Mouse (Mus musculus): Measurements from ENCODE around the gene Tmem179b. TPM values are rescaled to one million over a fixed set of nuclear protein-coding genes. Genes with fewer than 3 reads are reported as not detected.
A peak's percentile ranks its signal among the peaks of the same experiment; 100 is the strongest.

The Tmem179b gene
- polyA plus RNA-seq, 1 experiment from 2014 or later = 32.1 TPM

- 38% methylated on average over 1 of the region's 1 CpGs for whole genome bisulfite sequencing
- no peak overlapping the region for H3K9ac ChIP-seq (ENCODE audit: low read depth, low read length)
- no peak for ATAC-seq
- no peaks in the 10 kb centered on the region for H3K9me3 ChIP-seq (ENCODE audit: control insufficient read depth, low read length)
- H3K4me3 ChIP-seq (ENCODE audit: low read length) = no peak overlapping the region
- peaks cover 12% of the 10 kb centered on the region for H3K36me3 ChIP-seq (ENCODE audit: control insufficient read depth, insufficient read depth, low read length)
- no peak overlapping the region for H3K4me2 ChIP-seq (ENCODE audit: low read length)
- H3K4me1 ChIP-seq (ENCODE audit: control insufficient read depth, insufficient read depth, low read depth, low read length) = peaks cover 14% of the 10 kb centered on the region
- H3K27ac ChIP-seq (ENCODE audit: low read depth, low read length) = peak overlapping the region; percentile 55
- no peaks in the 10 kb centered on the region for H3K27me3 ChIP-seq (replicated peaks; ENCODE audit: control insufficient read depth, insufficient read depth, low read length)
Observed at GRCm38 (mm10) chr19:8789171-8789570, 14.9 kb upstream of the Tmem179b start.

- peaks cover 14% of the 10 kb centered on the region for H3K4me1 ChIP-seq (ENCODE audit: control insufficient read depth, insufficient read depth, low read depth, low read length)
- no peak for ATAC-seq
Observed at GRCm38 (mm10) chr19:8788521-8788920, 14.3 kb upstream of the Tmem179b start.

GRCm38 (mm10) chr19:8786008-8786781 is 11.9 kb upstream of the Tmem179b start, which contains the start of gene Taf6l:
Gene Taf6l (minus strand): TSS chr19:8786417.
- no peaks in the 10 kb centered on the region for H3K27me3 ChIP-seq (replicated peaks; ENCODE audit: control insufficient read depth, insufficient read depth, low read length)
- peak within 1 kb of the TSS; percentile 83 for H3K4me3 ChIP-seq (ENCODE audit: low read length)
- peak within 1 kb of the TSS; percentile 76 for H3K9ac ChIP-seq (ENCODE audit: low read depth, low read length)
- H3K27ac ChIP-seq (ENCODE audit: low read depth, low read length) = peak within 1 kb of the TSS; percentile 89
- H3K4me2 ChIP-seq (ENCODE audit: low read length) = peak within 1 kb of the TSS; percentile 82
- H3K36me3 ChIP-seq (ENCODE audit: control insufficient read depth, insufficient read depth, low read length) = peaks cover 18% of the 10 kb centered on the region
- ATAC-seq = peak; percentile 99
- no peaks in the 10 kb centered on the region for H3K9me3 ChIP-seq (ENCODE audit: control insufficient read depth, low read length)
- peaks cover 14% of the 10 kb centered on the region for H3K4me1 ChIP-seq (ENCODE audit: control insufficient read depth, insufficient read depth, low read depth, low read length)
- WGBS = 0% methylated on average over 31 of the region's 32 CpGs

More at GRCm38 (mm10) chr19:8788521-8788920, 14.3 kb upstream of the Tmem179b start:
- Histone ChIP-seq H3K9ac (ENCODE audit: low read depth, low read length) (0 out of 2 replicates have a peak overlapping the region, but pooled peaks have one; percentile 9), H3K36me3 (ENCODE audit: control insufficient read depth, insufficient read depth, low read length) (peaks cover 7% of the 10 kb centered on the region), H3K27me3 (replicated peaks; ENCODE audit: control insufficient read depth, insufficient read depth, low read length) (no peaks in the 10 kb centered on the region), H3K4me2 (ENCODE audit: low read length) (no peak overlapping the region), H3K4me3 (ENCODE audit: low read length) (no peak overlapping the region), H3K27ac (ENCODE audit: low read depth, low read length) (peak overlapping the region; percentile 55; the same call in 1 of the 2 replicates), H3K9me3 (ENCODE audit: control insufficient read depth, low read length) (no peaks in the 10 kb centered on the region)
- WGBS = 22% methylated on average over 3 of the region's 3 CpGs

- H3K9ac ChIP-seq (ENCODE audit: low read depth, low read length) = peak overlapping the region; percentile 93
- H3K9me3 ChIP-seq (ENCODE audit: control insufficient read depth, low read length) = no peaks in the 10 kb centered on the region
- 7% methylated on average over 20 of the region's 20 CpGs for WGBS
- H3K36me3 ChIP-seq (ENCODE audit: control insufficient read depth, insufficient read depth, low read length) = peaks cover 16% of the 10 kb centered on the region
- no peaks in the 10 kb centered on the region for H3K27me3 ChIP-seq (replicated peaks; ENCODE audit: control insufficient read depth, insufficient read depth, low read length)
- H3K4me3 ChIP-seq (ENCODE audit: low read length) = peak overlapping the region; percentile 70
- H3K4me1 ChIP-seq (ENCODE audit: control insufficient read depth, insufficient read depth, low read depth, low read length) = peaks cover 30% of the 10 kb centered on the region
- peak overlapping the region; percentile 97 for H3K27ac ChIP-seq (ENCODE audit: low read depth, low read length)
- H3K4me2 ChIP-seq (ENCODE audit: low read length) = peak overlapping the region; percentile 99
- no peak; the same call in 1 of the 2 replicates for ATAC-seq
Observed at GRCm38 (mm10) chr19:8774951-8775421, 719 bp upstream of the Tmem179b start.

- whole genome bisulfite sequencing = 57% methylated on average over 6 of the region's 6 CpGs
- Histone ChIP-seq H3K27ac (ENCODE audit: low read depth, low read length) (no peak overlapping the region), H3K9me3 (ENCODE audit: control insufficient read depth, low read length) (no peaks in the 10 kb centered on the region), H3K4me3 (ENCODE audit: low read length) (peak overlapping the region; percentile 70), H3K4me1 (ENCODE audit: control insufficient read depth, insufficient read depth, low read depth, low read length) (peaks cover 30% of the 10 kb centered on the region), H3K36me3 (ENCODE audit: control insufficient read depth, insufficient read depth, low read length) (peaks cover 22% of the 10 kb centered on the region), H3K4me2 (ENCODE audit: low read length) (peak overlapping the region; percentile 99), H3K9ac (ENCODE audit: low read depth, low read length) (peak overlapping the region; percentile 93), H3K27me3 (replicated peaks; ENCODE audit: control insufficient read depth, insufficient read depth, low read length) (no peaks in the 10 kb centered on the region)
- ATAC-seq = no peak
Observed at GRCm38 (mm10) chr19:8773409-8773808, 858 bp downstream of the Tmem179b start.

GRCm38 (mm10) chr19:8772996-8773395 is 1.3 kb downstream of the Tmem179b start:
- Histone ChIP-seq H3K36me3 (ENCODE audit: control insufficient read depth, insufficient read depth, low read length) (peaks cover 24% of the 10 kb centered on the region), H3K4me1 (ENCODE audit: control insufficient read depth, insufficient read depth, low read depth, low read length) (peaks cover 30% of the 10 kb centered on the region), H3K27ac (ENCODE audit: low read depth, low read length) (no peak overlapping the region), H3K9ac (ENCODE audit: low read depth, low read length) (peak overlapping the region; percentile 93; the same call in 1 of the 2 replicates), H3K4me2 (ENCODE audit: low read length) (peak overlapping the region; percentile 99; the same call in 1 of the 2 replicates), H3K9me3 (ENCODE audit: control insufficient read depth, low read length) (no peaks in the 10 kb centered on the region), H3K27me3 (replicated peaks; ENCODE audit: control insufficient read depth, insufficient read depth, low read length) (no peaks in the 10 kb centered on the region), H3K4me3 (ENCODE audit: low read length) (no peak overlapping the region)
- WGBS = 85% methylated on average over 5 of the region's 5 CpGs
- ATAC-seq = no peak

GRCm38 (mm10) chr19:8770567-8771270 is 3.5 kb downstream of the Tmem179b start, which contains the start of gene Tmem223:
Gene Tmem223 (plus strand): TSS chr19:8770996.
- 15% methylated on average over 29 of the region's 29 CpGs for WGBS
- Histone ChIP-seq H3K27ac (ENCODE audit: low read depth, low read length) (peak within 1 kb of the TSS; percentile 82), H3K4me1 (ENCODE audit: control insufficient read depth, insufficient read depth, low read depth, low read length) (peaks cover 29% of the 10 kb centered on the region), H3K4me2 (ENCODE audit: low read length) (peak within 1 kb of the TSS; percentile 65), H3K36me3 (ENCODE audit: control insufficient read depth, insufficient read depth, low read length) (peaks cover 46% of the 10 kb centered on the region), H3K27me3 (replicated peaks; ENCODE audit: control insufficient read depth, insufficient read depth, low read length) (no peaks in the 10 kb centered on the region), H3K9ac (ENCODE audit: low read depth, low read length) (peak within 1 kb of the TSS; percentile 80), H3K9me3 (ENCODE audit: control insufficient read depth, low read length) (no peaks in the 10 kb centered on the region), H3K4me3 (ENCODE audit: low read length) (peak within 1 kb of the TSS; percentile 60)
- peak; percentile 58 for ATAC-seq

- Histone ChIP-seq H3K27ac (ENCODE audit: low read depth, low read length) (no peak overlapping the region), H3K9me3 (ENCODE audit: control insufficient read depth, low read length) (no peaks in the 10 kb centered on the region), H3K9ac (ENCODE audit: low read depth, low read length) (no peak overlapping the region), H3K4me3 (ENCODE audit: low read length) (no peak overlapping the region), H3K36me3 (ENCODE audit: control insufficient read depth, insufficient read depth, low read length) (peaks cover 60% of the 10 kb centered on the region), H3K4me1 (ENCODE audit: control insufficient read depth, insufficient read depth, low read depth, low read length) (peaks cover 4% of the 10 kb centered on the region), H3K4me2 (ENCODE audit: low read length) (no peak overlapping the region), H3K27me3 (replicated peaks; ENCODE audit: control insufficient read depth, insufficient read depth, low read length) (no peaks in the 10 kb centered on the region)
- ATAC-seq = no peak
- over 99% methylated on average over 9 of the region's 9 CpGs for WGBS
Observed at GRCm38 (mm10) chr19:8765562-8765961, 8.7 kb downstream of the Tmem179b start.

GRCm38 (mm10) chr19:8763276-8763675 is 11.0 kb downstream of the Tmem179b start:
- H3K4me2 ChIP-seq (ENCODE audit: low read length) = no peak overlapping the region
- no peak overlapping the region for H3K27ac ChIP-seq (ENCODE audit: low read depth, low read length)
- H3K27me3 ChIP-seq (replicated peaks; ENCODE audit: control insufficient read depth, insufficient read depth, low read length) = no peaks in the 10 kb centered on the region
- H3K4me3 ChIP-seq (ENCODE audit: low read length) = no peak overlapping the region
- H3K9ac ChIP-seq (ENCODE audit: low read depth, low read length) = no peak overlapping the region
- WGBS = 95% methylated on average over 4 of the region's 4 CpGs
- peaks cover 45% of the 10 kb centered on the region for H3K36me3 ChIP-seq (ENCODE audit: control insufficient read depth, insufficient read depth, low read length)
- peaks cover 7% of the 10 kb centered on the region for H3K4me1 ChIP-seq (ENCODE audit: control insufficient read depth, insufficient read depth, low read depth, low read length)
- H3K9me3 ChIP-seq (ENCODE audit: control insufficient read depth, low read length) = no peaks in the 10 kb centered on the region
- no peak for ATAC-seq
